Mouse (Mus musculus) intestine, embryonic 16.5 days (tissue): ENCODE results near the gene Slc39a10. TPM values are rescaled to one million over a fixed set of nuclear protein-coding genes. Genes with fewer than 3 reads are reported as not detected.

Source experiments
- ATAC-seq: fragments of 200-750 bp; cut with Nextera tagmentation; 2 replicates; pipeline ENCODE4 v1.8.0; 2017; ENCODE audit warnings: moderate TSS enrichment, moderate library complexity
- H3K27ac ChIP-seq: fragments of 300-500 bp; sonication (generic); 2 replicates; pipeline ENCODE4 v1.5.1; 2014; ENCODE audit warnings: mild to moderate bottlenecking, low read length
- H3K27me3 ChIP-seq: fragments of 300-500 bp; sonication (generic); replicated peaks from 2 replicates; pipeline ENCODE4 v1.6.1; 2014; ENCODE audit warnings: low read length, control low read depth, mixed read lengths; ENCODE audit not compliant: control insufficient read depth, insufficient read depth
- H3K36me3 ChIP-seq: fragments of 300-500 bp; sonication (generic); 2 replicates; pipeline ENCODE4 v1.6.1; 2014; ENCODE audit warnings: low read length, control low read depth; ENCODE audit not compliant: control insufficient read depth, insufficient read depth
- H3K4me1 ChIP-seq: fragments of 300-500 bp; sonication (generic); 2 replicates; pipeline ENCODE4 v1.6.1; 2014; ENCODE audit warnings: low read length, control low read depth, mixed read lengths; ENCODE audit not compliant: control insufficient read depth, insufficient read depth
- H3K4me2 ChIP-seq: fragments of 300-500 bp; sonication (generic); 2 replicates; pipeline ENCODE4 v1.6.1; 2014; ENCODE audit warnings: low read depth, low read length, control low read depth
- H3K4me3 ChIP-seq: fragments of 300-500 bp; sonication (generic); 2 replicates; pipeline ENCODE4 v1.5.1; 2014; ENCODE audit warnings: mild to moderate bottlenecking, low read length
- H3K9ac ChIP-seq: fragments of 300-500 bp; sonication (generic); 2 replicates; pipeline ENCODE4 v1.6.1; 2014; ENCODE audit warnings: low read depth, low read length
- H3K9me3 ChIP-seq: fragments of 300-500 bp; sonication (generic); 2 replicates; pipeline ENCODE4 v1.6.1; 2016; ENCODE audit warnings: low read length, control low read depth; ENCODE audit not compliant: control insufficient read depth
- WGBS: fragments of 180-500 bp; shearing (Covaris S2); extraction: QIAGEN DNeasy Blood & Tissue Kit; methylation state at CpG from one replicate; pipeline ENCODE4 v1.1.7; 2014; 5-methylcytosine and 5-hydroxymethylcytosine counted together
- polyA plus RNA-seq: library from polyadenylated mRNA; unstranded; fragments of >200 nt; fragmentation: Nextera tagmentation; extraction: Ambion mirVana; gene quantifications from 2 replicates; pipeline ENCODE4 v1.2.1, GENCODE M21; 2015

Gene Slc39a10
- polyA plus RNA-seq, 1 experiment from 2014 or later, result 17.2 TPM

DNA sequence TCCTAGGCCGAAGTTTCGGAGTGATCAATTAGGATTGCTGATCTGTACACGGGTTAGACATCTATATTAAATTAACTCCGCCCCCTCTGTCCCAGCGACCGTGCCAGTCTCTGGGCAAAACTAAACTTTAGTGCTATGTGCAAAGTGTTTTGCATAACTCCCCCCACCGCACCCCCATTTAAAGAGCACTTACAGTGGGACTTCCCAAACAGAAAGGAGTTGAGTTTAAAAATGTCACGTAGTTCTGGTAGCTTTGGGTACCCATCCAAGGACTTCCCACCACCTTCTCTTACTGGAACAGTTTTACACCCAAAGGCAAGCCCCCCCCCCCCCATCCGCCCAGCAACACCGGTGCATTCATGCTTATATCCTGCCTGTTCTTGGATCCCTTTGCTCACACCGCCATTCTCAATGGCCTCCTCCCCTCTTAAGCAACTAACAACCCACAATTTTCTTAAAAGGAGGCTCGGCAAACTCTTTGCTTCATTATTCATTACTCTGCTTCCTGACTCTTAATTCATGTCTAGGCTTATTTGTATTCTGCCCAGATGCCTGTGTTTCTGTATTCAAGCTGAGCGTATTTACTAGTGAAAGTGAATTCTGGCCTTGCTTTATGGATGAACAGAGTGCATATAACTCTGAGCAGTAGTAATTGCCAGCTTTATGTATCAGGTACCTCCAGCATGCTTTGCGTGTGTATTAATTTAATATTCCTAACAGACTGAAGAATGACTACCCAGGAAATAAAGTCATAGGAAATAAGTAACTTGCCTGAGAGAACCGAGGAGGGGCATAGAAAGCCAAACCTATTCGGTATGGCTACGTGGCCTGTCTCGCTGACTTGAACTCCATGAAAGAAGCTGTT lies 38.4 kb downstream of the Slc39a10 start:
- Histone ChIP-seq H3K27ac (peak overlapping the region; percentile 95), H3K36me3 (no peaks in the 10 kb centered on the region), H3K4me2 (peak overlapping the region; percentile 65), H3K9me3 (no peaks in the 10 kb centered on the region), H3K27me3 (no peaks in the 10 kb centered on the region), H3K4me1 (peaks cover 5% of the 10 kb centered on the region; the same call in 1 of the 2 replicates), H3K9ac (peak overlapping the region; percentile 67), H3K4me3 (peak overlapping the region; percentile 85)
- WGBS, result 29% methylated on average over 18 of the region's 18 CpGs
- peak; percentile 7 for ATAC-seq

DNA sequence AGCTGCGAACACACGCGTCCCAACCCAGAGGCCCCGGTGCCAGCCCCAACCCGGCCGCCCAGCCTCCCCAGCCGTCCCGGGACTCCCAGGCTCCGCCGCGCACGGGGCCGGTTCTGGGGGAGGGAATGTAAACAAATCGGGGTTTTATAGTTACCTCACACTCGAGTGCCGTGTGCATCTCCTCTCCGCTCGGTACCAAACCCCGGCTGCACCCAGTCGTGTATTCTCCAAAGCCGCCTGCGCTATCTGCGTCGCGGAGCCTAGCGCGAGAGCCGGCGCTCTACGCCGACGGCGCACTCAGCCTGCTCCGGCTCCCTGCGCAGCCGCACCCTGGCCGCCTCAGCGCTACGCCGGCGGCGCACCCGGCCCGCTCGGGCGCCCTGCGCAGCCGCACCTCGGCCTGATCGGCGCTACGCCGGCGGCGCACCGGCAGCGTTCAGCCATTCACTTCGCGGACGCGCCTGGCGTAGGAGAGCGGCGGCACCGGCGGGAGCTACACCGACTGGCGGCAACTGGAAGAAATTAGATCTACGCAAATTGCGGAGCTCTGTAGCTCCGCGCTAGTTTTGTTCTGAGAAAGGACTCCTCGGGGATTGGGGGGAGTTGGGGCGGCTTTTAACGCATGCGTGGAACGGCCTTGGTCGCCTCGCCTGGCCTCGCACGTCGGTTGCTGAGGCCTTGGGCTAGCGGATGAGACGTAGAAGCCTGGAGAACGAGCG lies 39.2 kb downstream of the Slc39a10 start:
- WGBS, result under 1% methylated on average over 85 of the region's 86 CpGs
- H3K9me3 ChIP-seq, result no peaks in the 10 kb centered on the region
- peaks cover 5% of the 10 kb centered on the region; the same call in 1 of the 2 replicates for H3K4me1 ChIP-seq
- H3K36me3 ChIP-seq, result no peaks in the 10 kb centered on the region
- H3K9ac ChIP-seq, result peak overlapping the region; percentile 98
- H3K4me2 ChIP-seq, result peak overlapping the region; percentile 83
- H3K27ac ChIP-seq, result peak overlapping the region; percentile 99
- ATAC-seq, result peak; percentile 97
- peak overlapping the region; percentile 85 for H3K4me3 ChIP-seq
- no peaks in the 10 kb centered on the region for H3K27me3 ChIP-seq

DNA sequence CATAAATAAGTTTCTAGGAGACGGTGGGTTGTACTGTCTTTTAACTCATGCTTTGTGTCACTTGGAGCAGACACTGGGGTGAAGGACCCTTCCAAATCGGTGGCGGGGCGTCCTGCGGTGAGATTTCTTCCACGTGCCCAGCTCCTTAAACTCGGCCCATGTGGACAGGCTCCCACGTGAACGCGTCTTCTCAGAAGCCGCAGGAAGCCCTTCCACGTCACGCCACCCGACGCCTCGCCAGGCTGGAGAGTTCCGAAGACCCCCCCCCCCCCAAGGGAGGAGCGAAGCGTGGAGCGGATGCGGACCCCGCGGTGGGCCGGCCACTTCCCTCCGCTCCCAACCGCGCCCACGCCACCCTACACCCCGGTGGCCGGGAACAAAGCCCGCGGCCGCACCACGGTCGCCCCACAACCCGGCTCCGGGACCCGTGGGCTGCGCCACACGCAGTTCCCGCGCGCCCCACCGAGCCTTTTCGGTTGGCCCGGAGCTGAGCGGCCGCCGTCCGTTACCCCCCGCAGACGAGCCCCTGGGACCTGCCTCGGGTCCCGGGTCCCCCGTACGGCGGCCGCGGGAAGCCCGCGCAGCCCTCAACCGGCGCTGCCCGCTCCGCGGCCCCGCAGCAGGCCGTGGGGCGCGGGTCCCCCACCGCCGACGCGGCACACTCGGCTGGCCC lies 39.9 kb downstream of the Slc39a10 start:
- under 1% methylated on average over 59 of the region's 75 CpGs for WGBS
- Histone ChIP-seq H3K27ac (peak overlapping the region; percentile 99), H3K27me3 (no peaks in the 10 kb centered on the region), H3K4me3 (peak overlapping the region; percentile 85), H3K36me3 (no peaks in the 10 kb centered on the region), H3K9me3 (no peaks in the 10 kb centered on the region), H3K4me1 (peaks cover 5% of the 10 kb centered on the region; the same call in 1 of the 2 replicates), H3K4me2 (peak overlapping the region; percentile 83), H3K9ac (peak overlapping the region; percentile 98)
- peak; percentile 33 for ATAC-seq

DNA sequence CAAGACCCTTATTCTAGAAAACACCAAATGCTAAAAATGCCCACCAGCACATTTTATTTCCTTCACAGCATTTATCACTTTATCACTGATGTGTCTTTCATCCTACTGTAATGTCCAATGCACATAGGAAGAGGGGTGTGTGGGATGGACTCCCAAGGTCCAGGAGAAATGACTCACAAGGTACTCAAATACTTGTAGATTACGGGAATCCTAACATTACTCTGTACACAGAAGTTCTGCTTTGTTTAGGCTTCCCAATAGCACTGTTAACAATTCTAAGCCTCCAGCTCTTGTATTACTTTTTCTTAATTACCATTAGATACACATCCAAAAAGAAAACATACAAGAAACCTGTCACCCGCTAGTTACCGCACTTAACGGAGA lies 40.4 kb downstream of the Slc39a10 start:
- Histone ChIP-seq H3K27me3 (no peaks in the 10 kb centered on the region), H3K4me1 (peaks cover 5% of the 10 kb centered on the region; the same call in 1 of the 2 replicates), H3K9ac (peak overlapping the region; percentile 98), H3K27ac (peak overlapping the region; percentile 99), H3K4me2 (peak overlapping the region; percentile 83), H3K36me3 (no peaks in the 10 kb centered on the region), H3K9me3 (no peaks in the 10 kb centered on the region), H3K4me3 (peak overlapping the region; percentile 85)
- ATAC-seq, result no peak
- under 1% methylated on average over 4 of the region's 4 CpGs for WGBS

DNA sequence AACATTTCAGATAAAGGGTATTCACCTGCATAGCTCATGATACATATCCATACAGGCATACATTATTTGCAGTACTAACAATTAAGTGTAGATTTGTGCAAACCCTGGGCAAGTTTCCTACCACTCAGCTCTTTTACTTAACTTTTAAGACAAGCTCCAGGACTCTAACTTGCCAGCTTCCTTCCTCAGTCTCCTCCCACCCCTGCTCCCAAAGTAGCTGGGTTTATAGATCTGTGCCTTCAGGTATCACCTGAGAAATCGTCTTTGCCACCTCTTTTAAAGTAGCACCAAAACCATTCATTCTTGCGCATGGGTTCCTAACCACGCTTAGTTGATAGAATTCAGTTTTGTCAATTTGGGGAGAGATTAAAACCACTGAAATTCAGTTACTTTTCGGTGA lies 41.1 kb downstream of the Slc39a10 start:
- Histone ChIP-seq H3K4me3 (no peak overlapping the region), H3K36me3 (no peaks in the 10 kb centered on the region), H3K9me3 (no peaks in the 10 kb centered on the region), H3K27me3 (no peaks in the 10 kb centered on the region), H3K4me2 (no peak overlapping the region; the same call in 1 of the 2 replicates), H3K4me1 (peaks cover 5% of the 10 kb centered on the region; the same call in 1 of the 2 replicates), H3K27ac (no peak overlapping the region), H3K9ac (no peak overlapping the region)
- WGBS, result 53% methylated on average over 4 of the region's 4 CpGs
- no peak for ATAC-seq

DNA sequence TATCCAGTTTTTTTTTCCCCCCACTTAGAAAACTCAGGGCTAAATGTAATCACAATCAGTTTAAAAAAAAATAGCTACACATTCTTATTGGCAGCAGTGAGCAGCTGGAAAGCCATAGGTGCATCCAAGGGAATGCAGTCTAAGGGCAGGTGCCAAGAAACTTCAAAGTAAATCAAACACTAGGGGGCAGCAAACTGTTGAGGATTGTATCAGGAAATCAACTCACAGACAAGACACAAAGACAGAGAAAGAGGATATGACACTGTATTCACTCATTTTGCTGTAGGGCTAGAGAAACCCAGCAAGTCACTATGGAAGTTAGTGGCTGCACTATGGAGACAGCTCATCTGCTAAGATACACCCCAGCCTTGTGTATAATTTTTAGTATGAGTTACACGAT lies 42.9 kb downstream of the Slc39a10 start:
- Histone ChIP-seq H3K4me1 (peaks cover 5% of the 10 kb centered on the region; the same call in 1 of the 2 replicates), H3K9ac (no peak overlapping the region), H3K27me3 (no peaks in the 10 kb centered on the region), H3K9me3 (no peaks in the 10 kb centered on the region), H3K27ac (no peak overlapping the region), H3K4me3 (no peak overlapping the region), H3K36me3 (no peaks in the 10 kb centered on the region), H3K4me2 (no peak overlapping the region)
- no peak for ATAC-seq
- 38% methylated on average over 1 of the region's 1 CpGs for WGBS

DNA sequence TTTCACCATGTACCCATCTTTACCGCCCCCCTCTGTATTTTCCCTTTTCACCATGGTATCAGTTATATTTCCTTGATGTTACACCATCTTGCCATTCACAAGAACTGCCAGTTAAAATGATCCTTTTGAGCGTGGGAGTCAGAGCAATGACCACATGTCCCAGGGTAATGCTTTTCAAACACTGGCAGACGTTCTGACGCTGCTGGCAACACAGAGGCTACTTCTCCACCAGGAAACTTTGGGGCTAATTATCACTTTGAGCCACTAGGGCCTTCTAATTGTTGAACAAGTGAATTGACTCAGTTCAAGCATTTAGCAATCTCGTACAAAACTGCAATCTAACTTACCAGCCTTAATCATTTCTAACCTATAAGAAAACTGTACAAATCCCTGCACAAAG lies 47.4 kb downstream of the Slc39a10 start:
- Histone ChIP-seq H3K27me3 (no peaks in the 10 kb centered on the region), H3K4me1 (no peaks in the 10 kb centered on the region), H3K9me3 (no peaks in the 10 kb centered on the region), H3K4me3 (no peak overlapping the region), H3K4me2 (no peak overlapping the region), H3K36me3 (no peaks in the 10 kb centered on the region), H3K27ac (no peak overlapping the region), H3K9ac (no peak overlapping the region)
- WGBS, result 60% methylated on average over 5 of the region's 5 CpGs
- no peak for ATAC-seq

DNA sequence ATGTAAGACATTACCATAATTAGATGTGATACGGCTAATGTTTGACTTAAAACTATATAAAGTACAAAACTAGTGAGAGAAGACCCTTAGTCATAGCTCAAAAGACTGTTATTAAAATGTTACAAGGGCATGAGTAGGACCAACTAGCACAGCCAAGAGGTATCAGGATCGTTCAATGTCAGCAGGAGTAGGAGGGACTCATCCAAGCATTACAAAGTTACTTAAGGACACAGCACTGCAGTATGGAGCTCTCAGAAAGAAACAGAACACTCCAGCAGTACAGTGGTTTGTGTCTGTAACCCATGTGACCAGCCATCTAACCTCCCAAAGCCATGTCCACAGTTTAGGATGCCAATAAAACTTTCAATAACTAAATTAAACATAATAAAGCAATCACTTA lies 48.4 kb downstream of the Slc39a10 start:
- 84% methylated on average over 2 of the region's 2 CpGs for WGBS
- no peak for ATAC-seq

DNA sequence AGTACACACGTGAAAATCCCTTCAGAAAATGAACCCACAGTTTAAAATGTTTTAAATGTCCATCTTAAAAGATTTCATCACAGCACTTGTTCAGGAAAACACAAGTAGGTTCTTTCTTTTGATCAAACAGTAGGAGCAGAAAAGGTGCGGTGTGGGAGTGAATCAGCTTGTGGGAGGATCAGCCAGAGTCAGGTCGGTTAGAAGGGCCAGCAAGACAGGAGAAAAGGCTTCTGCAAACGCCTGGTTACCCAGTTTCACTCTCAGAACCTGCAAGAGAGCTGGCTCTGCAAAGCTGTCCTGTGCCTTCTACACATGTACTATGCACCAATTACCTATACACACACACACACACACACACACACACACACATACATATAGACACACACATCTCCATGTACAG lies 49.2 kb downstream of the Slc39a10 start:
- no peaks in the 10 kb centered on the region for H3K27me3 ChIP-seq
- H3K9me3 ChIP-seq, result no peaks in the 10 kb centered on the region
- no peaks in the 10 kb centered on the region for H3K36me3 ChIP-seq
- H3K4me3 ChIP-seq, result no peak overlapping the region
- H3K9ac ChIP-seq, result no peak overlapping the region
- no peak overlapping the region for H3K27ac ChIP-seq
- no peak overlapping the region for H3K4me2 ChIP-seq
- WGBS, result 66% methylated on average over 4 of the region's 4 CpGs
- no peaks in the 10 kb centered on the region for H3K4me1 ChIP-seq
- no peak for ATAC-seq

More for the DNA sequence above, 48.4 kb downstream of the Slc39a10 start:
- no peaks in the 10 kb centered on the region for H3K36me3 ChIP-seq
- no peaks in the 10 kb centered on the region for H3K27me3 ChIP-seq
- H3K9ac ChIP-seq, result no peak overlapping the region
- H3K4me3 ChIP-seq, result no peak overlapping the region
- no peak overlapping the region for H3K4me2 ChIP-seq
- H3K9me3 ChIP-seq, result no peaks in the 10 kb centered on the region
- no peaks in the 10 kb centered on the region for H3K4me1 ChIP-seq
- H3K27ac ChIP-seq, result no peak overlapping the region
